Mouse (Mus musculus) C2C12 (cell line): Measurements from ENCODE around the gene Arpc1a.

Experiments
- CEBPB ChIP-seq: IDR thresholded peaks from one replicate; pipeline ENCODE4 v1.6.1; 2011; ENCODE audit warnings: low read depth, mild to moderate bottlenecking, control low read depth, moderate library complexity
- CTCF ChIP-seq: IDR thresholded peaks from one replicate; pipeline ENCODE4 v1.5.1; 2011; ENCODE audit not compliant: control insufficient read depth, insufficient read depth, insufficient read length
- FOSL1 ChIP-seq: IDR thresholded peaks from one replicate; pipeline ENCODE4 v1.8.0; 2011; ENCODE audit warnings: mild to moderate bottlenecking, low read length; ENCODE audit not compliant: poor library complexity, insufficient read depth, severe bottlenecking
- MAX ChIP-seq: IDR thresholded peaks from one replicate; pipeline ENCODE4 v1.6.1; 2011; ENCODE audit warnings: mild to moderate bottlenecking, control low read depth
- MYOD1 ChIP-seq: IDR thresholded peaks from one replicate; pipeline ENCODE4 v1.6.1; 2011; ENCODE audit warnings: low read depth; ENCODE audit not compliant: control insufficient read depth, insufficient read length
- USF1 ChIP-seq: IDR thresholded peaks from one replicate; pipeline ENCODE4 v1.6.1; 2011; ENCODE audit warnings: low read depth, mild to moderate bottlenecking, control low read depth, moderate library complexity

GRCm38 (mm10) chr5:145105694-145106275 lies 22.2 kb downstream of the Arpc1a start:
- TF ChIP-seq CEBPB: no peak
- TF ChIP-seq CTCF: no peak
- TF ChIP-seq MAX: no peak
- TF ChIP-seq USF1: no peak
- no peak for TF ChIP-seq MYOD1
- TF ChIP-seq FOSL1: no peak
